Mouse (Mus musculus) cerebellum, postnatal 10 days (tissue): ENCODE measurements at regions not wholly inside any gene's neighbourhood (a gene's known extent, or its start where the extent isn't known, plus 50 kb on each side); places are given as distances from the start of the nearest gene placed in this dataset.

Experiments
- DNase-seq, 2 experiments: peaks; one replicate each; pipeline ENCODE4 v3.0.0; 2021; ENCODE audit warnings: mixed read lengths in 2 of 2

DNA sequence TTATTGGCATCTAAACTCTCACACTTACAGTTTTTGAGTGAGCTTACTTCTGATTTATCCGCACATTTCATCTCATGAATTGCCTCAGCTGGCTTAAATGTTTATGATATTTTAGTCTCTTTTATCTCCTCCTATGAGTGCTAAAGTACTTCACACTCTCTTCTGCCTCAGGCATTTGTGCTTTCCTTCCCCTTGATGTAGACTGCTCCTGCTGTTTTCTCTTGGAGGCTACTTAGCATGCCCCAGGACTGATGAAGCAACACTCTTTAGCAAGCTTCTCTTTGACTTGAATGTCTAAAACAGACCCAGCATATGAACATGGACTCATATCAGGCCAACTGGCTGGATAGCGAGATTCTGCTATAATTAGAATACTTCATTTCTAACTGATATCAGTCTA lies 882.8 kb downstream of the Tecrl start:
- DNase-seq = no peak

DNA sequence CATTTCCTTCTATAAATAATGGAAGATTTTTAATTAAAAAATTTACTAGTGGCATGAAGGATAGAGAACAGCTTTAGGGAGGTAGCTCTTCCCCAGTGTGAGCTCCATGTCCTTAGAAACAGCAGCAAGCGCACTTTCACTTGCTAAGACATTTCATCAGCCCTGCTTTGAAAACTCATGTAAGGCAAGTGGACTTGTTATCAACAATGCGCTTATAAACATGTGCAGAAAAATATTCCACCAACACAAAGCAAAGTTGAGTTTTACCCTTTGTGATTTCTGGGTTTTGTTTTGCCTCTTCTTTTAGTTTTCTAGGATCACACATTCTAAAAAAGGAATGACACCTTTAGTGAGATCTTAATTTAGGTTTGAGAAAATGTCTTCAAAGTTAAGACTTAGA lies 890.7 kb downstream of the Tecrl start:
- no peak for DNase-seq

DNA sequence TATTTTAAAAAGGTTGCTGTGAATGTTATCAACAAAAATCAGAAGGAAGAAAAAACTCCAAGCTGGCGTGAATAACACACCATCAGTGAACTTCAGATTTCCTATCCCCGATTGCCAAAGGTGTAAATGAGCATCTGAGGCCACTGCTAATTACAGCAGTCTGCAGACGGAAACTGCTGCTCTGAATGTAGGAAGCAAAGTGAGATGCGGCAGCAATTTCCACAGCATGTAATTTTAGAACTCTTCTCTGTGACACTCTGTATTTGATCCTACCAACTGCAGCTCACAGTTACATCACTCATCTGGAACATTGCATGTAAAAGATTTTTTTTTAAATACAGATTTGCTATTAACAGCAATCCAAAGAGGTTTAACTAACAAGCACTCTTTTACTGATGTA lies 913.7 kb downstream of the Tecrl start:
- DNase-seq = peak; percentile 4 to 17

GRCm38 (mm10) chr5:82440126-82440525 lies 914.9 kb downstream of the Tecrl start:
- DNase-seq = no peak

DNA sequence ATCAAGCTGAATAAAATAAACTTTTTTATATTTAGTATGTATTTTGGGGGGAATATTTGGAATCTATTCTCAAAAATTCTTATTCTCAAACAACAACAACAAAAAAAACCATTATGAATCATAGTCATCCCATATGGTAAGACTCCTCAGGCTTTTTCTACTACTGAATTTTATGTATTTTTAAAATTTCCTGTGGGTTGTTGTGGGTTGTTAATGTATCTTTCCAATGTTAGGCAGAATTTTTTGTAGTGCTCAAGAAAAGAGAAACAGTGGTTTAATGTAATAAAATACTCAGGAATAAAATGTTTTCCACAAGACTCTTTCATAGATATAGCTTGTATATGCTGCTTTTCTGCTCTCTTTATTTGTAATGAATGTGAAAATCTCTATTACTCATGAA lies 934.6 kb downstream of the Tecrl start:
- no peak for DNase-seq

DNA sequence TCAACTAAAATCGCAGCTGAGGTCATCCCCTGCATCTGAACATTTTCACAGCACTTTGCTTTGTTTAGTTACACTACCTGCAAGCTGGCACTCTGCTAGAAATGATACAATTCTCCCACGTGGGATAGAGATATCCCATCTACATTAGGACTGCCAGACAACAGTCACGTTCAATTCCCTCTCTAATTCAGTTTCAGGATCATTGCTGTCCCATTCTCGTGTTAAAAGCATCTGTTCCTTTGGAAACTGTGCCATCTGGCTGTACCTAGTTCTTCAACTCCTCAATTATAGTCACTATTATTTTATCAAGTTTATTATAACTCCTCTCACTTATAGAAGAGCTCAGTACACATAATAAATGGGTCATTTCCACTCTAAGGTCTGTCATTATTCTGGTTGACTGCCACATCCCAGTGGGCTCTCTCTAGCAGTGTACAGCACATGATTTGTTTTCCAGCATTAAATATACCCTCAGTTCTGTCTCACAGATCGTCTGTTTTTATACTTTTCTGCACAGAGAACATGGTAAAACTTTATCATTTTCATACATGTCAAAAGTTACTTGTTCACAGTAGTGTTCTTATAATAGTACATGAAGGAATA lies 958.3 kb downstream of the Tecrl start:
- peak; percentile 18 to 39 for DNase-seq

GRCm38 (mm10) chr5:82361624-82362023 lies 993.4 kb downstream of the Tecrl start:
- no peak for DNase-seq

DNA sequence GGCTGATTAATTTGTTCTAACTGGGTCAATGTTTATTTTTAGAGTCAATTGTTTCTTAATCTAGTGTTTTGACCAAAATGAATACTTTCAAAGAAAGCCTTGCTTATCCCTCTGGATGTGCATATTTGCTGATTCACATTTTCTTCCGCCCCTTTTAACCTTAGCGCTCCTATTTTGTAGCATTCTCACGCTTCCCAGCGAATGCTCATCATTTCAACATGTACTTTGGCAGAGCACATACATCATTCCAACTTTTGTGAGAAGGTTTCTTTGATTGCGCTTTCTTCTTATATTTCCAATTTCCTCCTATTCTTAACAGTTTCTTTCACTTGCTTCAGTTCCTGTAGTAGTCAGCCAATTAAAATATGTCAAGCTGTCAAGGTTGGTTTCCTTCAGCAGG lies 998.7 kb downstream of the Tecrl start:
- no peak for DNase-seq

DNA sequence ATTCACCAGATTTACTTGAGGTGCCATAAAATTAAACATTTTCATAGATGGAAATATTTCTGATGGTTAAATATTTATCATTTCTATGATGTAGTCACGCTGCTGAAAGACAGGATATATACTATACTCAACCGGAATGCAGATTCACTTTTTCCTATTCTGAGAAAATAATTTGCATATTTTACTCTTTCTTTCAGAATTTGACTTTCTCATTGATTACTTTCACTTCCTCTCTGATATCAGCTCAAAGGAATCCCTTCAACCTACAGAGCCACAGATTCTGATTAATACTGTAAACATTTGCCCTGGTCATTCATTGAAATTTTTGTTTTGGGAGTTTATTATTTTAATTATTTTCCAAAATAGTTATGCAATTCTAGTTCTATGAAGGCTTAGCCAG lies 1003.9 kb downstream of the Tecrl start:
- no peak for DNase-seq

GRCm38 (mm10) chr5:82346672-82347071 lies 1008.3 kb downstream of the Tecrl start:
- DNase-seq = peak; percentile 85 to 91

DNA sequence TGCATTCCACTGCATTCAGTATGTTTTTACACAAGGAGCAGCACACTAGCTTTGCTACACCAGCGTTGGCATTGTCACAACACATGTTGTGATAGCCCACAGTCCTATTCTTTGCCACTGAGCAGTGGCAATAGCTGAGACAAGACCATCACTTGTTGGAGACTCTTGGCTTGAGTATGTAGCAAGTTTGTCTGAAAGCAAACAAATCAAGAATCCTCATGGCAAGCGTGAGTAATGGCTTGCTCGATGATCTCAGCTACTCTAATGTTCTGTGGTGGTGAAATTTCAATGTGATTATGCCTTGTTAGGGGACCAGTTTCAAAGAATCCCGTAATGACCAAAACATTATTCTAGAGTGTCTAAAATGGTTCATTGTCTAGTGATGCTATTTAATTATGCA lies 1030.6 kb downstream of the Tecrl start:
- no peak for DNase-seq

DNA sequence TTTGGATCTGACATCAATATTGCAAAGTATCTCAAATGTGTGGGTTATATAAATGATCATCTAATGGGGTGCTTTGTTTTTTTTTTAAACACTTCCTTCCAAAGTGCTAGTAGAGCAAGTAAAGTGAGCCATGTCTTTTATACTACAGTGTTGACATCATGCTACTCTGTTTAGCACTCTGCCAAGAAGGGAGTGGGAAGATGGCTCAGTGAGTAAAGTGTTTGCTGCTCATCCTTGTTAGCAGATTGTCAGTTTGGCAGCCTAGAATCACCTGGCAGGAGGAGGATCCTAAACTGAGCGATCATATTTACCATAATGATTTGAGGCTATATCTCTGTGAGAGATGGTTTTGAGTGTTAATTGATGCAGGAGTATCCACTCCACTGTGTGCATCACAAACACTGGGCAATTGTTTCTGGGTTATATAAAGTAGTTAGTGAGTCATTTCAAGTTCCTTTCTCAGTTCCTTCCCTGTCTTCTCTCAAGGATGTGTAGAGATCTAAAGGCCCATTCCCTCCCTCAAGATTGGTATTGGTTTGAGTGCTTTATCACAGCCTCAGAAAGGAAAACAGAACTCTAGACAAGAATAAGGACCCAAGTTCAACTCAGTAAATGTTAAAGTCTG lies 1035.2 kb downstream of the Tecrl start:
- peak; percentile 38 to 40 for DNase-seq

DNA sequence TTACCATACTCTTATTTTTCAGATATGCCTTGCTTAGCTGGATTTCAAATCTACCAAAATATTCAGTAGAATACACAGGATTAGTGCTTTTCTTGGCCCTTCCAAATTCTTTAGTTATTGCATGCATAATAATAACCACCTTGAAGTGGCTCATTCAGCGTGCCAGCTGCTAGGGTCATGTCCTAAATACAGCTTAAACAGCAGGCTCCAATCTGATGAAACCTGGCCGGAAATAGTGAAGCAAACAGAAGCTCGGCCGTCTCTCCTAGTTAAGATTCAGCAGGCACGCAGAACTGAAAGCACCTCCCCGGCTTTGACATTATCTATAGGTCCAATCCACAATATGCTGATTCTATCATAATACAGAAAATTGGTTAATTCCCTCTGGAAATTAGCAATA lies 1042.9 kb downstream of the Tecrl start:
- DNase-seq = peak; percentile 37 to 50

DNA sequence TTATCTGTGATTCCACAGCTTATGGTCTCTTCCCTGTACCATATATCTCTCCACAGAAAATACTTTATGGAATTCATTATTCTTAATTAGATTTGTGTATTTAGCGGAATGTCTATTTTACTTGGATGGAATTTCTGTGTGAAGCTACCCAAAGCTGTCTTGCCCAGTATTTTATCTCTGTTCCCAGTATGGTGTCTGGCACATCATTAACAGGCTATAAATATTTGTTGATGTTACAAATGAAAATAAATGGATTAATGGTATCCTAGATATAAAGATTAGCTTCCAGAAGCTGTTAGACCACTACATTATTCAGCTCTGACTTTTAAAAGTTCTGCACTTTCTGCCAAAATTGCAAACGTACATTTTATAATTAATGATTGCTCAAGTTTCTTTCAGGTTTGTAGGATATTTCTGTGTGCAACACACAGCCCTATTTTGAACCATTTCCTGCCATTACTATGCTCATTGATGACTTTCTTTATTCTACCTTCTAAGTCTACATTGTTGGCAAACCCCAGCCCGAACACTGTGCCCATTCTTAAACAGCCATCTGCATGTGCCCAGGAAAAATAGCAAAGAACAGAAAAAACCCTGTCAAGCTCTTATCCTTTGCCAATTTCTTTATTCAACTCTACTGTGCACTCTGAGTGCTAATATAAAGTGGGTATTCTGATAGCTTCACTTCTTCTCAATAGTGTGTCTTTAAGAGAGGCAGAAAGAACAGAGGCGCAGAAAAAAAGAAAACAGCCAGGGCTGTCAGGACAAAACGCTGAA lies 1066.7 kb downstream of the Tecrl start:
- peak; percentile 8 to 17 for DNase-seq

- DNase-seq = no peak
These were observed 1101.5 kb downstream of the Tecrl start for GRCm38 (mm10) chr5:82253356-82254104.

- DNase-seq = no peak
These were observed 1128.7 kb downstream of the Tecrl start for GRCm38 (mm10) chr5:82226329-82226728.

GRCm38 (mm10) chr5:82223622-82224021 lies 1131.4 kb downstream of the Tecrl start:
- no peak for DNase-seq

GRCm38 (mm10) chr5:82203606-82204005 lies 1151.4 kb downstream of the Tecrl start:
- DNase-seq = no peak
